ENCODE assay signal across 8 mouse cellular contexts in genomic region chr9:78176831-78177230, GRCm38 (mm10). TPM values are rescaled to one million over a fixed set of nuclear protein-coding genes. Genes with fewer than 3 reads are reported as not detected.
DNase-seq lines count a peak whose midpoint lies in the region; ATAC-seq and TF ChIP-seq lines count a peak whose summit lies in the region.

No protein-coding gene starts in this region.

- no peak for TF ChIP-seq RAD21 in CH12.LX (IDR thresholded peaks at IDR 0.05; ENCODE audit: low read depth, low read length)

- peaks cover 3 to 9% of the 10 kb centered on the region in 2 experiments; a peak in 3 of 4 replicates for H3K4me1 ChIP-seq in CH12.LX (ENCODE audit: control insufficient read depth in 1 of 2, insufficient read depth in 2 of 2)
- H3K4me1 ChIP-seq in forebrain, embryonic 11.5 days (replicated peaks; ENCODE audit: control insufficient read depth, insufficient read depth, low read length), result 0 out of 2 replicates have a peak, but pooled peaks cover 4% of the 10 kb centered on the region
- 0 out of 2 replicates have a peak, but pooled peaks cover 8% of the 10 kb centered on the region for H3K4me1 ChIP-seq in stomach, embryonic 15.5 days

- intact Hi-C loops in heart, postnatal 14 days (cut with DNase I), result no loop called here

- no peaks in the 10 kb centered on the region for H3K27me3 ChIP-seq in CH12.LX (replicated peaks)
- no peaks in the 10 kb centered on the region for H3K27me3 ChIP-seq in forebrain, embryonic 11.5 days (ENCODE audit: control insufficient read depth, insufficient read depth, low read length)
- no peaks in the 10 kb centered on the region for H3K27me3 ChIP-seq in stomach, embryonic 15.5 days (replicated peaks)

- no peaks in the 10 kb centered on the region for H3K36me3 ChIP-seq in CH12.LX (replicated peaks in 1 of 2; ENCODE audit: control insufficient read depth in 1 of 2, insufficient read depth in 1 of 2, low read length in 1 of 2)
- no peaks in the 10 kb centered on the region for H3K36me3 ChIP-seq in forebrain, embryonic 11.5 days (ENCODE audit: control insufficient read depth, insufficient read depth, low read length)
- H3K36me3 ChIP-seq in stomach, embryonic 15.5 days, result no peaks in the 10 kb centered on the region

- H3K4me3 ChIP-seq in CH12.LX (replicated peaks in 1 of 3; ENCODE audit: low read depth in 2 of 3, low read length in 2 of 3, poor library complexity in 1 of 3), result peak overlapping the region; percentile 35 to 75 (median 72)
- peak overlapping the region; percentile 59 for H3K4me3 ChIP-seq in forebrain, embryonic 11.5 days (ENCODE audit: low read depth, low read length)
- peak overlapping the region; percentile 59 for H3K4me3 ChIP-seq in stomach, embryonic 15.5 days (replicated peaks)

- ATAC-seq in forebrain, embryonic 11.5 days (replicated peaks; ENCODE audit: low FRiP score), result no peak
- no peak for ATAC-seq in stomach, embryonic 15.5 days (ENCODE audit: insufficient read depth, low FRiP score, low read depth)

- peak overlapping the region; percentile 81 for H3K4me2 ChIP-seq in CH12.LX (ENCODE audit: insufficient read depth, low read depth, poor library complexity, severe bottlenecking)
- H3K4me2 ChIP-seq in forebrain, embryonic 11.5 days (ENCODE audit: low read depth, low read length, severe bottlenecking), result peak overlapping the region; percentile 52
- peak overlapping the region; percentile 56 for H3K4me2 ChIP-seq in stomach, embryonic 15.5 days

- peak overlapping the region; percentile 53 for H3K9ac ChIP-seq in CH12.LX (ENCODE audit: insufficient read depth, low read depth)
- peak overlapping the region; percentile 88 for H3K9ac ChIP-seq in forebrain, embryonic 11.5 days (ENCODE audit: low read length)
- no peak overlapping the region for H3K9ac ChIP-seq in stomach, embryonic 15.5 days

- TF ChIP-seq POLR2A in CH12.LX (IDR thresholded peaks at IDR 0.05; ENCODE audit: low read depth, low read length), result no peak

- no peak for TF ChIP-seq EP300 in CH12.LX (IDR thresholded peaks at IDR 0.05; ENCODE audit: low read length)

- WGBS in forebrain, embryonic 11.5 days, result 43% methylated on average over 7 of the region's 7 CpGs
- 14% methylated on average over 7 of the region's 7 CpGs for WGBS in stomach, embryonic 15.5 days

- H3K27ac ChIP-seq in CH12.LX (ENCODE audit: insufficient read depth, low read depth), result no peak overlapping the region
- H3K27ac ChIP-seq in forebrain, embryonic 11.5 days (ENCODE audit: low read depth, low read length), result peak overlapping the region; percentile 94; the same call in 1 of the 2 replicates
- H3K27ac ChIP-seq in stomach, embryonic 15.5 days, result peak overlapping the region; percentile 97

- peaks cover 3% of the 10 kb centered on the region for H3K9me3 ChIP-seq in CH12.LX (replicated peaks; ENCODE audit: low read length)
- no peaks in the 10 kb centered on the region for H3K9me3 ChIP-seq in forebrain, embryonic 11.5 days (ENCODE audit: control insufficient read depth, low read length)
- H3K9me3 ChIP-seq in stomach, embryonic 15.5 days, result no peaks in the 10 kb centered on the region

- H3K79me2 ChIP-seq in CH12.LX (replicated peaks; ENCODE audit: control insufficient read depth, extremely low read depth, insufficient read depth, poor library complexity, severe bottlenecking), result no peaks in the 10 kb centered on the region

- in situ Hi-C loops in CH12.LX (cut with MboI; ENCODE audit: low pct_ligation_motif_present, low pct_unique_long_range_greater_than_20kb, low sequenced_read_pairs), result no loop called here

- dilution Hi-C loops in CH12.LX (cut with MboI; ENCODE audit: extremely low pct_ligation_motif_present, extremely low pct_unique_long_range_greater_than_20kb, low sequenced_read_pairs), result no loop called here

- peak; percentile 42 to 53 for DNase-seq in heart, adult 18-20 months
- no peak for DNase-seq in heart, postnatal 14 days
- DNase-seq in CH12.LX (ENCODE audit: extremely low read depth), result no peak
- no peak for DNase-seq in forebrain, embryonic 11.5 days (ENCODE audit: low spot score)
- peak; percentile 49 for DNase-seq in kidney, adult 9 months
- peak; percentile 33 for DNase-seq in lung, postnatal 14 days
- no peak for DNase-seq in cerebellum, adult 11-12 months

- TF ChIP-seq CTCF in CH12.LX (conservative IDR thresholded peaks at IDR 0.05 in 1 of 2, IDR thresholded peaks at IDR 0.05 in 1 of 2; ENCODE audit: low read depth in 2 of 2, low read length in 2 of 2), result no peak

TF ChIP-seq in CH12.LX, 34 proteins besides CTCF, POLR2A, EP300 and RAD21:
- no peak for TF ChIP-seq SMC3 (IDR thresholded peaks at IDR 0.05; ENCODE audit: low read depth, low read length)

RNA-seq across cellular contexts. Expression of gene Gsta4, which starts 5.7 kb away (rescaled TPM):
- 100 to 1,000 TPM; 125 to 127 TPM for total RNA-seq in heart, adult 18-20 months (2021)
- 10 to 100 TPM; 60.1 to 70.6 TPM for total RNA-seq in heart, postnatal 14 days (2021)
- total RNA-seq in CH12.LX (2012; rRNA removed) (0.50 and 0.85 TPM in 2 replicates), CH12.LX (2014; rRNA removed) (not detected in 2 replicates)
- polyA plus RNA-seq in CH12.LX (2012; ENCODE audit: insufficient read length, low read depth), result 0.47 and 1.2 TPM in 2 replicates
- polyA plus RNA-seq in forebrain, embryonic 11.5 days (2014; fragmentation: Nextera tagmentation; extraction: Ambion mirVana), result 55.0 and 58.5 TPM in 2 replicates
- polyA plus RNA-seq in stomach, embryonic 15.5 days (2015; fragmentation: Nextera tagmentation; extraction: Ambion mirVana), result 433 and 454 TPM in 2 replicates

RNA-seq across cellular contexts. Expression of gene Gsta1, which starts 53.6 kb away (rescaled TPM):
- total RNA-seq in heart, adult 18-20 months (2021), result 1 to 10 TPM; 2.3 to 3.3 TPM
- under 1 TPM in 1 of 2 experiments, not detected in 1; 0.55 TPM for total RNA-seq in heart, postnatal 14 days (2021)
- not detected in 2 replicates for total RNA-seq in CH12.LX (2012; rRNA removed)
- not detected in 2 replicates for total RNA-seq in CH12.LX (2014; rRNA removed)
- not detected in 2 replicates for polyA plus RNA-seq in CH12.LX (2012; ENCODE audit: insufficient read length, low read depth)
- not detected in 2 replicates for polyA plus RNA-seq in forebrain, embryonic 11.5 days (2014; fragmentation: Nextera tagmentation; extraction: Ambion mirVana)
- polyA plus RNA-seq in stomach, embryonic 15.5 days (2015; fragmentation: Nextera tagmentation; extraction: Ambion mirVana), result 36.1 and 42.7 TPM in 2 replicates

Comparison
In these comparisons a context has a peak if more than half of its experiments do, and no peak if none do; other contexts are left out.
1. DNase-seq: peak in heart, adult 18-20 months (2 of 2), kidney, adult 9 months (single experiment) and lung, postnatal 14 days (single experiment); none in heart, postnatal 14 days (0 of 2), CH12.LX (single experiment), forebrain, embryonic 11.5 days (single experiment) and cerebellum, adult 11-12 months (single experiment).
2. RNA of gene Gsta4, which starts 5.7 kb away (total RNA-seq): 125 to 127 TPM in heart, adult 18-20 months and 60.1 to 70.6 TPM in heart, postnatal 14 days; 0.50 to 0.85 TPM in CH12.LX; every median in the first group is over 10 times any median in the second.
3. Peak in every context shown above with its lines, with median percentiles within 50 percentile points of each other: H3K4me2 ChIP-seq and H3K4me3 ChIP-seq.